Mouse (Mus musculus) forebrain, embryonic 11.5 days (tissue): ENCODE measurements around the gene Atox1. TPM values are rescaled to one million over a fixed set of nuclear protein-coding genes. Genes with fewer than 3 reads are reported as not detected.

Experiments
- ATAC-seq: fragments of 200-750 bp; cut with Nextera tagmentation; replicated peaks from 2 replicates; pipeline ENCODE4 v1.8.0; 2017; ENCODE audit warnings: moderate TSS enrichment; ENCODE audit not compliant: low FRiP score
- DNase-seq: peaks from one replicate; pipeline ENCODE4 v3.0.0-alpha.2; 2017; ENCODE audit warnings: low spot score
- H3K27ac ChIP-seq: fragments of 300-500 bp; sonication (generic); 2 replicates; pipeline ENCODE4 v1.5.1; 2014; ENCODE audit warnings: low read depth, low read length
- H3K27me3 ChIP-seq: fragments of 300-500 bp; sonication (generic); 2 replicates; pipeline ENCODE4 v1.6.1; 2014; ENCODE audit warnings: mild to moderate bottlenecking, low read length, mixed read lengths; ENCODE audit not compliant: control insufficient read depth, insufficient read depth
- H3K36me3 ChIP-seq: fragments of 300-500 bp; sonication (generic); 2 replicates; pipeline ENCODE4 v1.6.1; 2014; ENCODE audit warnings: mild to moderate bottlenecking, low read length, moderate library complexity, mixed read lengths; ENCODE audit not compliant: control insufficient read depth, insufficient read depth
- H3K4me1 ChIP-seq: fragments of 300-500 bp; sonication (generic); replicated peaks from 2 replicates; pipeline ENCODE4 v1.6.1; 2014; ENCODE audit warnings: low read length, mixed read lengths; ENCODE audit not compliant: control insufficient read depth, insufficient read depth
- H3K4me2 ChIP-seq: fragments of 300-500 bp; sonication (generic); 2 replicates; pipeline ENCODE4 v1.6.1; 2014; ENCODE audit warnings: low read depth, mild to moderate bottlenecking, low read length, moderate library complexity, mixed read lengths; ENCODE audit not compliant: severe bottlenecking
- H3K4me3 ChIP-seq: fragments of 300-500 bp; sonication (generic); 2 replicates; pipeline ENCODE4 v1.5.1; 2014; ENCODE audit warnings: low read depth, low read length
- H3K9ac ChIP-seq: fragments of 300-500 bp; sonication (generic); 2 replicates; pipeline ENCODE4 v1.6.1; 2014; ENCODE audit warnings: low read length
- H3K9me3 ChIP-seq: fragments of 300-500 bp; sonication (generic); 2 replicates; pipeline ENCODE4 v1.6.1; 2016; ENCODE audit warnings: low read length, mixed read lengths; ENCODE audit not compliant: control insufficient read depth
- WGBS: fragments of 180-500 bp; shearing (Covaris S2); extraction: QIAGEN DNeasy Blood & Tissue Kit; methylation state at CpG from one replicate; pipeline ENCODE4 v1.1.7; 2014; 5-methylcytosine and 5-hydroxymethylcytosine counted together
- polyA plus RNA-seq: library from polyadenylated mRNA; unstranded; fragments of >200 nt; fragmentation: Nextera tagmentation; extraction: Ambion mirVana; gene quantifications from 2 replicates; pipeline ENCODE4 v1.2.1, GENCODE M21; 2014

Gene Atox1
- polyA plus RNA-seq, 1 experiment from 2014 or later, result 209 TPM

- WGBS, result 76% methylated on average over 9 of the region's 9 CpGs
- Histone ChIP-seq H3K4me3 (no peak overlapping the region), H3K36me3 (no peaks in the 10 kb centered on the region), H3K27ac (no peak overlapping the region), H3K9me3 (no peaks in the 10 kb centered on the region), H3K4me2 (no peak overlapping the region), H3K9ac (no peak overlapping the region), H3K4me1 (peaks cover 18% of the 10 kb centered on the region), H3K27me3 (no peaks in the 10 kb centered on the region)
- DNase-seq (no peak), ATAC-seq (no peak)
Observed at GRCm38 (mm10) chr11:55415036-55415704, 45.9 kb downstream of the Atox1 start.

GRCm38 (mm10) chr11:55414314-55414713 lies 46.7 kb downstream of the Atox1 start:
- no peak overlapping the region for H3K4me3 ChIP-seq
- no peaks in the 10 kb centered on the region for H3K36me3 ChIP-seq
- no peak overlapping the region for H3K27ac ChIP-seq
- WGBS, result 78% methylated on average over 5 of the region's 5 CpGs
- ATAC-seq, result no peak
- DNase-seq, result no peak
- no peak overlapping the region for H3K9ac ChIP-seq
- H3K4me2 ChIP-seq, result no peak overlapping the region
- H3K9me3 ChIP-seq, result no peaks in the 10 kb centered on the region
- no peaks in the 10 kb centered on the region for H3K27me3 ChIP-seq
- peaks cover 11% of the 10 kb centered on the region for H3K4me1 ChIP-seq

- ATAC-seq, result no peak
- peaks cover 3% of the 10 kb centered on the region; the same call in 1 of the 2 replicates for H3K4me1 ChIP-seq
Observed at GRCm38 (mm10) chr11:55413416-55413796, 47.6 kb downstream of the Atox1 start.

GRCm38 (mm10) chr11:55412680-55413415 lies 48.2 kb downstream of the Atox1 start:
- H3K9me3 ChIP-seq, result no peaks in the 10 kb centered on the region
- WGBS, result 93% methylated on average over 10 of the region's 10 CpGs
- no peak for ATAC-seq
- no peaks in the 10 kb centered on the region for H3K36me3 ChIP-seq
- H3K4me3 ChIP-seq, result no peak overlapping the region
- no peak for DNase-seq
- H3K4me2 ChIP-seq, result no peak overlapping the region
- H3K9ac ChIP-seq, result no peak overlapping the region
- no peak overlapping the region for H3K27ac ChIP-seq
- H3K27me3 ChIP-seq, result no peaks in the 10 kb centered on the region
- H3K4me1 ChIP-seq, result peaks cover 3% of the 10 kb centered on the region; the same call in 1 of the 2 replicates

More at GRCm38 (mm10) chr11:55413416-55413796, 47.6 kb downstream of the Atox1 start:
- Histone ChIP-seq H3K9me3 (no peaks in the 10 kb centered on the region), H3K27ac (no peak overlapping the region), H3K27me3 (no peaks in the 10 kb centered on the region), H3K4me3 (no peak overlapping the region), H3K4me2 (no peak overlapping the region), H3K36me3 (no peaks in the 10 kb centered on the region), H3K9ac (no peak overlapping the region)
- DNase-seq, result no peak
- 92% methylated on average over 2 of the region's 2 CpGs for WGBS

- Histone ChIP-seq H3K27me3 (no peaks in the 10 kb centered on the region), H3K27ac (no peak overlapping the region), H3K4me1 (no peaks in the 10 kb centered on the region), H3K4me2 (no peak overlapping the region), H3K9ac (no peak overlapping the region), H3K36me3 (peaks cover 3% of the 10 kb centered on the region; the same call in 1 of the 2 replicates), H3K9me3 (no peaks in the 10 kb centered on the region), H3K4me3 (no peak overlapping the region)
- ATAC-seq, result no peak
- no peak for DNase-seq
- 89% methylated on average over 7 of the region's 7 CpGs for WGBS
Observed at GRCm38 (mm10) chr11:55412034-55412433, 49.0 kb downstream of the Atox1 start.

GRCm38 (mm10) chr11:55410502-55410901 lies 50.5 kb downstream of the Atox1 start:
- no peak overlapping the region for H3K27ac ChIP-seq
- no peaks in the 10 kb centered on the region for H3K4me1 ChIP-seq
- ATAC-seq (no peak), DNase-seq (no peak)
- WGBS, result 75% methylated on average over 3 of the region's 3 CpGs
- H3K4me2 ChIP-seq, result no peak overlapping the region
- no peaks in the 10 kb centered on the region for H3K9me3 ChIP-seq
- no peaks in the 10 kb centered on the region for H3K27me3 ChIP-seq
- peaks cover 8% of the 10 kb centered on the region; the same call in 1 of the 2 replicates for H3K36me3 ChIP-seq
- H3K9ac ChIP-seq, result no peak overlapping the region
- no peak overlapping the region for H3K4me3 ChIP-seq

GRCm38 (mm10) chr11:55410005-55410404 lies 51.0 kb downstream of the Atox1 start:
- no peak overlapping the region for H3K4me2 ChIP-seq
- no peak for DNase-seq
- WGBS, result 89% methylated on average over 3 of the region's 3 CpGs
- H3K27me3 ChIP-seq, result no peaks in the 10 kb centered on the region
- peaks cover 8% of the 10 kb centered on the region; the same call in 1 of the 2 replicates for H3K36me3 ChIP-seq
- H3K4me3 ChIP-seq, result no peak overlapping the region
- no peak overlapping the region for H3K27ac ChIP-seq
- H3K9me3 ChIP-seq, result no peaks in the 10 kb centered on the region
- no peaks in the 10 kb centered on the region for H3K4me1 ChIP-seq
- ATAC-seq, result no peak
- H3K9ac ChIP-seq, result no peak overlapping the region

GRCm38 (mm10) chr11:55407133-55407532 lies 53.9 kb downstream of the Atox1 start:
- Histone ChIP-seq H3K9ac (no peak overlapping the region), H3K4me1 (no peaks in the 10 kb centered on the region), H3K27ac (no peak overlapping the region), H3K4me3 (no peak overlapping the region), H3K4me2 (no peak overlapping the region), H3K9me3 (no peaks in the 10 kb centered on the region), H3K27me3 (no peaks in the 10 kb centered on the region), H3K36me3 (peaks cover 8% of the 10 kb centered on the region; the same call in 1 of the 2 replicates)
- ATAC-seq, result no peak
- no peak for DNase-seq
- WGBS, result 82% methylated on average over 4 of the region's 4 CpGs
